Mouse (Mus musculus) brain, adult 2 months (tissue): ENCODE data around the gene Lmbrd1.
A peak's percentile ranks its signal among the peaks of the same experiment; 100 is the strongest.
"Not testable (repeated sequence)": the region's sequence is repeated elsewhere in the genome, so short reads cannot be mapped to it uniquely, and the experiment has no call there.

Experiments
- DNase-seq: peaks from one replicate; pipeline ENCODE4 v3.0.0; 2011; ENCODE audit warnings: low read depth, low spot score

The Lmbrd1 gene

GRCm38 (mm10) chr1:24720209-24720608 lies 41.8 kb downstream of the Lmbrd1 start:
- no peak for DNase-seq

- peak; percentile 58 for DNase-seq
Measured at GRCm38 (mm10) chr1:24729784-24730183, 51.4 kb downstream of the Lmbrd1 start.

GRCm38 (mm10) chr1:24732286-24732685 lies 53.9 kb downstream of the Lmbrd1 start:
- DNase-seq, result no peak

GRCm38 (mm10) chr1:24734866-24735265 lies 56.4 kb downstream of the Lmbrd1 start:
- DNase-seq, result no peak

GRCm38 (mm10) chr1:24740903-24741302 lies 62.5 kb downstream of the Lmbrd1 start:
- DNase-seq, result no peak

- peak; percentile 36 for DNase-seq
Measured at GRCm38 (mm10) chr1:24741552-24741951, 63.1 kb downstream of the Lmbrd1 start.

GRCm38 (mm10) chr1:24743191-24743924 lies 64.9 kb downstream of the Lmbrd1 start:
- DNase-seq, result no peak

GRCm38 (mm10) chr1:24752715-24753114 lies 74.3 kb downstream of the Lmbrd1 start:
- no peak for DNase-seq

GRCm38 (mm10) chr1:24758516-24758915 lies 80.1 kb downstream of the Lmbrd1 start:
- peak; percentile 91 for DNase-seq

GRCm38 (mm10) chr1:24766466-24766865 lies 88.0 kb downstream of the Lmbrd1 start:
- DNase-seq, result no peak

- not testable (repeated sequence) for DNase-seq
Measured at GRCm38 (mm10) chr1:24767197-24767596, 88.8 kb downstream of the Lmbrd1 start.

- DNase-seq, result peak; percentile 28
Measured at GRCm38 (mm10) chr1:24773642-24774041, 95.2 kb downstream of the Lmbrd1 start.

GRCm38 (mm10) chr1:24776576-24776975 lies 98.1 kb downstream of the Lmbrd1 start:
- no peak for DNase-seq

- DNase-seq, result no peak
Measured at GRCm38 (mm10) chr1:24793168-24793567, 114.7 kb downstream of the Lmbrd1 start.

GRCm38 (mm10) chr1:24807971-24808370 lies 129.5 kb downstream of the Lmbrd1 start:
- not testable (repeated sequence) for DNase-seq
